Mouse (Mus musculus): ENCODE data around the gene Lrrk2.
"Not testable (repeated sequence)": the region's sequence is repeated elsewhere in the genome, so short reads cannot be mapped to it uniquely, and the experiment has no call there.

Lrrk2 gene

DNA sequence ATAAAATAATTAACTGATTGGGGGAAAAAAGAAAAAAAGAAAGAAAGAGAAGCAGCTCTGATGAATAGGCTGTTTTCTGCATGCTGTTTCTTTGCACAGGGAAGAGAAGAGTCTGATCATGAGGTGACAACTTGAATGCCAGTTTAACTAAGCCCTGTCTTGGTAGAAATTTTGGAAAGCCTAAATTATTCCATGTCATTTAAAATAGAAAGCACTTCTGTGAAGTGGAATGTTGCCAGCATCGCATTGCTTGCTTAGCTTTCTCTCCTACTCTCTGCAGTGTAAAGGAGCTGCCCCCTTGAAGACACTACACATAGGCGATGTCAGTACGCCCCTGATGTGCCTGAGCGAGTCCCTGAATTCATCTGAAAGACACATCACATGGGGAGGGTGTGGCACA is 133.5 kb downstream of the Lrrk2 start:
- no peak for DNase-seq (ENCODE audit: low spot score in 2 of 2)

DNA sequence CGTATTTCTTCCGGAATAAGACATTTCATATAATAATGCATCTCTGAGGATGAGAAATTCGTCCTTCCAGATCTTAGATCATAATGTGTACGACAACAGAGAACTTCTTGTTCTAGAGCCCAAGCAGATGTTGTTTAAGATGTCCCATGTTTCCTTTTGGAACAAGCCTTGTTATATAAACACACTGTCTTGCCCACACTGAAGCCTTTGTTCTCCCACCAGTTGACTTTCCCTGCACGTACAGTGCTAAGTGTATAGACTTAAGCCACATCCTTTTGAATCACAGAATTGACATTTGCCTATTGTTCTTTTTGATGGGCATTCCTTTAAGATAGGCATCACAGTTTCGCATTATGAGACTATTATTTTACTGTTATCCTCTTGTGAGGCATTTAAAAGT is 162.3 kb downstream of the Lrrk2 start:
- no peak for DNase-seq (ENCODE audit: low spot score in 2 of 2)

DNA sequence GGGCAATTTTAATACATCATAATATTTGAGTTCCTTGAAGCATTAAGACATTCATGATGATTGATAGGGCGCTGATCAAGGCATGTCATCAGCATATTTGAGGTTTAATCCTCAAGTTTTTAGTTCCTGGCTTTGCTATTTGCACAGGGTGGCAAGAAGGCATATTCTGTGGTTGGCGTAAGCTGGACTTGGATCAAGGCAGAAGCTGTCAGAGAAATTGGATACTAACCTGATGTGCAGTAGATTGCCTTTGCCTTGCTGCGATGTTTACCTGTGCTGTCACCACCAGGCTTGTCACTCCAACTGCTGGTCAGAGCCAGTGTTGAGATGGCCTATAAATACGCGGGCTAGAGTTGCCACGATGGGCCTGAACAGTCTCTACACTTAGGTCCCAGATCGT is 165.0 kb downstream of the Lrrk2 start, which contains the start of gene Smgc:
TSS of gene Smgc (plus strand) at position 301 of the 400 bp plus-strand sequence.
- DNase-seq (ENCODE audit: low spot score in 2 of 2), result no peak

DNA sequence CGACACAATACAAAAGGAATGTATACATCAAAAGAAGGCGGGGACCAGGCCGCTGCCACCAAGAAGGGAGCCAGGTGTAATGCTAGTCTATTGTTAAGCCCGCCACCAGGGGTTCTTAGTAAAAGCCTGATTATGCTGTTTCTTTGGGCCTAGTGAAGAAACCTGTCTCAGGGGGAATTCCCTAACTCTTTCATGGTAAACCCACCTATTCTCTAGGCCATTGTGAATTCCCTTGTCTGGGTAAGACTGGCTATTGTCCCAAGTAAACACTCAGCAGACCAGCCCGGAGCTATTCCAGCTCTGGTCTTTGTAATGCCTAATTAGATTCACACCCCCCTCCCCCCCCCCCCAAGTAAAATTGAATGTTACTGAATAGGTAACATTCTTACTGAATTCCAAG is 191.2 kb downstream of the Lrrk2 start:
- not testable (repeated sequence) for DNase-seq (ENCODE audit: low spot score in 2 of 2)
